ENCODE assay signal across 21 mouse cellular contexts in genomic region chr5:101667263-101667990, GRCm38 (mm10). TPM values are rescaled to one million over a fixed set of nuclear protein-coding genes. Genes with fewer than 3 reads are reported as not detected.
A peak's percentile ranks its signal among the peaks of the same experiment; 100 is the strongest.
DNase-seq lines count a peak whose midpoint lies in the region; ATAC-seq and TF ChIP-seq lines count a peak whose summit lies in the region.
"Had no signal": no experiment of that assay in that cellular context is flagged by ENCODE, and none has a peak within 500 bp of the region (broad histone marks: within the 10 kb centered on the region; RNA-seq: fewer than 3 reads in every experiment).

No protein-coding gene starts in this region.

- no peak overlapping the region for H3K9ac ChIP-seq in midbrain, embryonic 13.5 days (replicated peaks)
- no peak overlapping the region for H3K9ac ChIP-seq in liver, embryonic 12.5 days
- H3K9ac ChIP-seq: embryonic facial prominence, embryonic 13.5 days; forebrain, embryonic 12.5 days; heart, embryonic 13.5 days; hindbrain, embryonic 15.5 days had no signal

- no peak overlapping the region for H3K4me3 ChIP-seq in midbrain, embryonic 13.5 days (replicated peaks)
- H3K4me3 ChIP-seq in layer of hippocampus, adult 2 months, result no peak overlapping the region
- H3K4me3 ChIP-seq in liver, embryonic 12.5 days, result no peak overlapping the region
- H3K4me3 ChIP-seq: embryonic facial prominence, embryonic 13.5 days; forebrain, embryonic 12.5 days; heart, embryonic 13.5 days; hindbrain, embryonic 15.5 days had no signal

- ATAC-seq in midbrain, embryonic 13.5 days, result no peak
- ATAC-seq in liver, embryonic 12.5 days, result no peak
- ATAC-seq: activated CD4-positive, CD25-positive, alpha-beta regulatory T cell, adult 4 months had no signal

- peak; percentile 37 for DNase-seq in embryo, embryonic 9.5 days (ENCODE audit: extremely low spot score)
- no peak for DNase-seq in embryo, embryonic 11 days
- peak; percentile 4 for DNase-seq in retina, postnatal 1 day
- no peak for DNase-seq in retina, embryonic 14.5 days (ENCODE audit: low spot score)
- no peak for DNase-seq in layer of hippocampus, adult 2 months (ENCODE audit: low spot score in 2 of 2)
- no peak for DNase-seq in cerebellum, adult 9-10 months
- DNase-seq: adrenal gland, postnatal 36 days; cerebellum, postnatal 10 days; kidney, adult 9 months; liver; lung, adult 2 months; lung, postnatal 4 days had no signal

- peaks cover 87% of the 10 kb centered on the region for H3K27me3 ChIP-seq in midbrain, embryonic 13.5 days
- H3K27me3 ChIP-seq in liver, embryonic 12.5 days (replicated peaks), result peaks cover 82% of the 10 kb centered on the region
- H3K27me3 ChIP-seq: CH12.LX had no signal

- peak overlapping the region; percentile 13; the same call in 1 of the 2 replicates for H3K4me2 ChIP-seq in midbrain, embryonic 13.5 days (replicated peaks)
- no peak overlapping the region for H3K4me2 ChIP-seq in liver, embryonic 12.5 days
- H3K4me2 ChIP-seq: embryonic facial prominence, embryonic 13.5 days; forebrain, embryonic 12.5 days; heart, embryonic 13.5 days; hindbrain, embryonic 15.5 days had no signal

- no peak for TF ChIP-seq CTCF in layer of hippocampus, adult 2 months (conservative IDR thresholded peaks at IDR 0.05)

- peaks cover 31% of the 10 kb centered on the region for H3K4me1 ChIP-seq in midbrain, embryonic 13.5 days (replicated peaks)
- peaks cover 24% of the 10 kb centered on the region for H3K4me1 ChIP-seq in liver, embryonic 12.5 days

- no peaks in the 10 kb centered on the region for H3K36me3 ChIP-seq in midbrain, embryonic 13.5 days
- H3K36me3 ChIP-seq in liver, embryonic 12.5 days, result no peaks in the 10 kb centered on the region
- H3K36me3 ChIP-seq: embryonic facial prominence, embryonic 13.5 days; forebrain, embryonic 12.5 days; heart, embryonic 13.5 days; hindbrain, embryonic 15.5 days had no signal

- under 1% methylated on average over 19 of the region's 19 CpGs for WGBS in midbrain, embryonic 13.5 days
- WGBS in liver, embryonic 12.5 days (ENCODE audit: insufficient replicate concordance), result 1% methylated on average over 19 of the region's 19 CpGs

- H3K9me3 ChIP-seq in midbrain, embryonic 13.5 days, result no peaks in the 10 kb centered on the region
- H3K9me3 ChIP-seq in liver, embryonic 12.5 days (replicated peaks), result no peaks in the 10 kb centered on the region
- H3K9me3 ChIP-seq: embryonic facial prominence, embryonic 13.5 days; forebrain, embryonic 12.5 days; heart, embryonic 13.5 days; hindbrain, embryonic 15.5 days had no signal

- H3K27ac ChIP-seq in midbrain, embryonic 13.5 days, result no peak overlapping the region
- H3K27ac ChIP-seq in layer of hippocampus, adult 2 months, result no peak overlapping the region
- H3K27ac ChIP-seq in liver, embryonic 12.5 days, result no peak overlapping the region
- H3K27ac ChIP-seq: embryonic facial prominence, embryonic 13.5 days; forebrain, embryonic 12.5 days; heart, embryonic 13.5 days; hindbrain, embryonic 15.5 days had no signal

RNA-seq across cellular contexts. Expression of gene Nkx6-1, which starts 2.6 kb away (rescaled TPM):
- polyA plus RNA-seq in midbrain, embryonic 13.5 days (2015; fragmentation: Nextera tagmentation; extraction: Ambion mirVana), result 2.2 and 3.5 TPM in 2 replicates
- total RNA-seq in layer of hippocampus, adult 2 months (2021), result under 1 TPM; 0.25 to 0.56 TPM
- polyA plus RNA-seq in liver, embryonic 12.5 days (2016; fragmentation: Nextera tagmentation; extraction: Ambion mirVana), result 0.04 and 0.11 TPM in 2 replicates
- total RNA-seq: adrenal gland, postnatal 36 days; CH12.LX; monocyte, adult 5-6 weeks had no signal
- polyA plus RNA-seq: activated CD4-positive, CD25-positive, alpha-beta regulatory T cell, adult 4 months had no signal

Comparison
In these comparisons a context has a peak if more than half of its experiments do, and no peak if none do; other contexts are left out.
1. DNase-seq: peak in embryo, embryonic 9.5 days (single experiment) and retina, postnatal 1 day (single experiment); none in embryo, embryonic 11 days (single experiment), retina, embryonic 14.5 days (single experiment), layer of hippocampus, adult 2 months (0 of 2) and cerebellum, adult 9-10 months (single experiment).